Mouse (Mus musculus) hindbrain, embryonic 16.5 days (tissue): ENCODE data around the gene Snrpb2. TPM values are rescaled to one million over a fixed set of nuclear protein-coding genes. Genes with fewer than 3 reads are reported as not detected.

Experiments used
- ATAC-seq: fragments of 200-750 bp; cut with Nextera tagmentation; 2 replicates; pipeline ENCODE4 v1.8.0; 2017; ENCODE audit warnings: moderate TSS enrichment, moderate library complexity
- H3K27ac ChIP-seq: fragments of 300-500 bp; sonication (generic); 2 replicates; pipeline ENCODE4 v1.5.1; 2014; ENCODE audit warnings: low read depth, mild to moderate bottlenecking, control low read depth, low read length, moderate library complexity
- H3K27me3 ChIP-seq: fragments of 300-500 bp; sonication (generic); replicated peaks from 2 replicates; pipeline ENCODE4 v1.6.1; 2014; ENCODE audit warnings: low read length; ENCODE audit not compliant: control insufficient read depth, insufficient read depth
- H3K36me3 ChIP-seq: fragments of 300-500 bp; sonication (generic); 2 replicates; pipeline ENCODE4 v1.6.1; 2014; ENCODE audit warnings: mild to moderate bottlenecking, low read length, moderate library complexity, mixed read lengths; ENCODE audit not compliant: control insufficient read depth, insufficient read depth
- H3K4me1 ChIP-seq: fragments of 300-500 bp; sonication (generic); 2 replicates; pipeline ENCODE4 v1.6.1; 2014; ENCODE audit warnings: low read depth, low read length; ENCODE audit not compliant: control insufficient read depth, insufficient read depth
- H3K4me2 ChIP-seq: fragments of 300-500 bp; sonication (generic); 2 replicates; pipeline ENCODE4 v1.6.1; 2014; ENCODE audit warnings: mild to moderate bottlenecking, low read length, control low read depth, moderate library complexity
- H3K4me3 ChIP-seq: fragments of 300-500 bp; sonication (generic); 2 replicates; pipeline ENCODE4 v1.5.1; 2014; ENCODE audit warnings: mild to moderate bottlenecking, low read length, control low read depth, moderate library complexity
- H3K9ac ChIP-seq: fragments of 300-500 bp; sonication (generic); 2 replicates; pipeline ENCODE4 v1.6.1; 2014; ENCODE audit warnings: low read depth, mild to moderate bottlenecking, control low read depth, low read length, moderate library complexity
- H3K9me3 ChIP-seq: fragments of 300-500 bp; sonication (generic); 2 replicates; pipeline ENCODE4 v1.6.1; 2014; ENCODE audit warnings: mild to moderate bottlenecking, low read length, moderate library complexity; ENCODE audit not compliant: control insufficient read depth
- WGBS: fragments of 180-500 bp; shearing (Covaris S2); extraction: QIAGEN DNeasy Blood & Tissue Kit; methylation state at CpG from one replicate; pipeline ENCODE4 v1.1.7; 2014; 5-methylcytosine and 5-hydroxymethylcytosine counted together
- polyA plus RNA-seq: library from polyadenylated mRNA; unstranded; fragments of >200 nt; fragmentation: Nextera tagmentation; extraction: Ambion mirVana; gene quantifications from 2 replicates; pipeline ENCODE4 v1.2.1, GENCODE M21; 2015

The Snrpb2 gene
- polyA plus RNA-seq, 1 experiment from 2014 or later = 38.6 TPM

DNA sequence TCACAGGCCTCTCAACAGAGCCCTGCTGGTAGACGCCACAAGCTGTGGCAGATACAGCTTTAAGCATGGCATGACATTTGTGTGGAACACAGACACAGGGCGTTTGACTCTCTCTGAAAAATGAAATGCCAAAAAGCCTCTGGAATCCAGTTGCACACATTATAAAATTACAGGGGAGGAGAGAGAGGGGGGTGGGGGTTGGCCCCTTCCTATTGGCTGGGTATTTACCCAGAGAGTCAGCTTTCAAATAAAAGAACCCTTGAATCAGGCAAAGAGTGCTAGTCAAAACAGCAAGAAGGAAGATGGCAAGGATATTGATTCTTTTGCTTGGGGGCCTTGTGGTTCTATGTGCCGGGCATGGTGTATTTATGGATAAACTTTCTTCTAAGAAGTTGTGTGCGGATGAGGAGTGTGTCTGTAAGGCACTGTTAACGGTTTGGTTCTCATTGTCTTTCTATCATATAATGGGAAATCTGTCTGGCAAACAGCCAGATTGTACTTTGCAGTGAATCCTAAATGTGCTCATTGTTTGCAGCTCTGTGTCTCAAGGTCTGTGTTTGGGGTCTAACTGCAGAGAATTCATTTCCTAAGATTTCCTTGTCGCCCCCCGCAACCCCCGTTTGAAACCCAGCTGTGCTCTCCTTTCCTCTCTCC, 15.5 kb downstream of the Snrpb2 start, which contains the start of gene Otor:
Gene Otor (plus strand): TSS at position 276 of the 654 bp plus-strand sequence.
- ATAC-seq = no peak
- 55% methylated on average over 8 of the region's 8 CpGs for WGBS
- H3K4me3 ChIP-seq = no peak within 1 kb of the TSS
- H3K36me3 ChIP-seq = no peaks in the 10 kb centered on the region
- no peaks in the 10 kb centered on the region for H3K4me1 ChIP-seq
- no peaks in the 10 kb centered on the region for H3K9me3 ChIP-seq
- H3K9ac ChIP-seq = no peak within 1 kb of the TSS
- H3K27me3 ChIP-seq = no peaks in the 10 kb centered on the region
- H3K27ac ChIP-seq = no peak within 1 kb of the TSS
- no peak within 1 kb of the TSS for H3K4me2 ChIP-seq

- H3K4me3 ChIP-seq = no peak overlapping the region
- H3K36me3 ChIP-seq = no peaks in the 10 kb centered on the region
- no peak overlapping the region for H3K4me2 ChIP-seq
- no peaks in the 10 kb centered on the region for H3K4me1 ChIP-seq
- no peak overlapping the region for H3K9ac ChIP-seq
- H3K27me3 ChIP-seq = no peaks in the 10 kb centered on the region
- ATAC-seq = no peak
- no peaks in the 10 kb centered on the region for H3K9me3 ChIP-seq
- WGBS = 80% methylated on average over 3 of the region's 3 CpGs
- no peak overlapping the region for H3K27ac ChIP-seq
Observed at GRCm38 (mm10) chr2:143081693-143082092, 18.9 kb downstream of the Snrpb2 start.

GRCm38 (mm10) chr2:143084852-143085397, 22.1 kb downstream of the Snrpb2 start:
- no peak overlapping the region for H3K9ac ChIP-seq
- H3K27me3 ChIP-seq = no peaks in the 10 kb centered on the region
- no peaks in the 10 kb centered on the region for H3K9me3 ChIP-seq
- no peak overlapping the region for H3K27ac ChIP-seq
- WGBS = 58% methylated on average over 2 of the region's 2 CpGs
- ATAC-seq = no peak
- no peaks in the 10 kb centered on the region for H3K36me3 ChIP-seq
- no peak overlapping the region for H3K4me2 ChIP-seq
- no peaks in the 10 kb centered on the region for H3K4me1 ChIP-seq
- H3K4me3 ChIP-seq = no peak overlapping the region

DNA sequence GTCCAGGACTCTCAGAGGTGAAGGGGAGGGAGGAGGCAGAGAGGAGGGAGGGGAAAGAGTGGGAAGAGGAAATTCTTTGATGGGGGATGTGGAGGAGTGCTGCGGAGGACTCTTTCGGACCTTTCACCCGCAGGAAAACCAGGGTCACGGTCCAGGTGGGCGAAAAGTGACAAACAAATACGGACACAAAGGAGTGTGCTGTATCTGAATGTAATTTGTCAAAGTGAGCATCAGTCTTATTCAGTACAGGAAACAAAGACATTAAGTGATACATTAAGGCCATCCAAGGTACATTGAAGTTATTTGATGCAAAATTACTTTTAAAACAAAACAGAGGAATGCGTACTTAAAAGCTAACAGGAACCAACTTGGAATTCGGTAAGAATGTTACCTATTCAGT, 27.0 kb downstream of the Snrpb2 start:
- no peak overlapping the region for H3K9ac ChIP-seq
- 87% methylated on average over 8 of the region's 8 CpGs for WGBS
- H3K36me3 ChIP-seq = no peaks in the 10 kb centered on the region
- H3K27ac ChIP-seq = no peak overlapping the region
- no peak overlapping the region for H3K4me3 ChIP-seq
- no peak for ATAC-seq
- no peaks in the 10 kb centered on the region for H3K4me1 ChIP-seq
- no peaks in the 10 kb centered on the region for H3K27me3 ChIP-seq
- no peaks in the 10 kb centered on the region for H3K9me3 ChIP-seq
- no peak overlapping the region for H3K4me2 ChIP-seq

- no peak overlapping the region for H3K27ac ChIP-seq
- no peaks in the 10 kb centered on the region for H3K36me3 ChIP-seq
- no peaks in the 10 kb centered on the region for H3K27me3 ChIP-seq
- no peaks in the 10 kb centered on the region for H3K9me3 ChIP-seq
- H3K4me3 ChIP-seq = no peak overlapping the region
- H3K4me1 ChIP-seq = no peaks in the 10 kb centered on the region
- ATAC-seq = peak; percentile 96
- no peak overlapping the region for H3K4me2 ChIP-seq
- WGBS = 31% methylated on average over 6 of the region's 6 CpGs
- no peak overlapping the region for H3K9ac ChIP-seq
Observed at GRCm38 (mm10) chr2:143093726-143094125, 30.9 kb downstream of the Snrpb2 start.

DNA sequence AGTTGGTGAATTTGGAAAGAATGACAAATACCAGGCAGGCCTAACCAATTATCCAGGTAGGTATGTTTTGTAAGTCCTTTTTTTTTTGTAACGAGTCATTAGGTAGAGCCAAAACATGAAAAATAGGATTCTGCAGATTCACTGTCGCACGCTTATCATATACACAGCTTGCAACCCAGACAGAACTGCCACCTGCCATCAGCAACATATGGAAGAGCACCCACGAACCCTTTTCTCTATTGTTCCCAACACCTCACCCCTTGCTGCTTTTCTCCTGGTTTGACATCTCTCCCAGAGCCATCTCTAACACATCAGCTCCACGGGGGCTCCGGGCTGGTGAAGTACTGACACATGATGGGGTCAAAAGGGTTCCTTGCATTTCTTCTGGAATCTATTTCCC, 31.9 kb downstream of the Snrpb2 start:
- H3K27ac ChIP-seq = no peak overlapping the region
- H3K27me3 ChIP-seq = no peaks in the 10 kb centered on the region
- no peak overlapping the region for H3K9ac ChIP-seq
- 65% methylated on average over 6 of the region's 6 CpGs for WGBS
- no peaks in the 10 kb centered on the region for H3K9me3 ChIP-seq
- no peak overlapping the region for H3K4me2 ChIP-seq
- no peak for ATAC-seq
- H3K4me3 ChIP-seq = no peak overlapping the region
- H3K4me1 ChIP-seq = no peaks in the 10 kb centered on the region
- no peaks in the 10 kb centered on the region for H3K36me3 ChIP-seq

GRCm38 (mm10) chr2:143097170-143097569, 34.3 kb downstream of the Snrpb2 start:
- Histone ChIP-seq H3K4me3 (no peak overlapping the region), H3K27me3 (no peaks in the 10 kb centered on the region), H3K9ac (no peak overlapping the region), H3K4me2 (no peak overlapping the region), H3K9me3 (no peaks in the 10 kb centered on the region), H3K36me3 (no peaks in the 10 kb centered on the region), H3K4me1 (no peaks in the 10 kb centered on the region), H3K27ac (no peak overlapping the region)
- ATAC-seq = no peak
- 94% methylated on average over 1 of the region's 1 CpGs for WGBS

DNA sequence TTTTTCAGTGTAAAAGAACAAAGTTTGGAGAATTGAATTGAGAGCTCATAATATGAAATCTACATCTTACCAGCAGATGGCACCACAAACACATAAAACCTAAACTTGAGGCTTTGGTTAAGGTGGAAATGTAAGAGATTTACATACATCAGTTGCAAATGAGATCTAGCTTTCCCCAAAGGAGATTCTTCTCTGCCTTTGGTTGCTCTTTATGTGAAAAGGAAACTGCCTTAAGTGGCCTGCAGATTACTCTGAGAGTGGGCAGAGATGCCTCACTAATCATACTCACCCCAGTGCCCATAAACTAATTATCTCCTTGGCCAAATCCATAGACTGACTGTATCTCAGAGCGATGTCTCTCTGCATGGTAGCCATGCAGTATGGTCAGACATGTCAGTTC, 51.0 kb downstream of the Snrpb2 start:
- Histone ChIP-seq H3K9ac (no peak overlapping the region), H3K36me3 (no peaks in the 10 kb centered on the region), H3K4me1 (peaks cover 3% of the 10 kb centered on the region; the same call in 1 of the 2 replicates), H3K27ac (no peak overlapping the region), H3K4me3 (no peak overlapping the region), H3K27me3 (no peaks in the 10 kb centered on the region), H3K9me3 (no peaks in the 10 kb centered on the region), H3K4me2 (no peak overlapping the region)
- ATAC-seq = peak; percentile 74
- WGBS = 70% methylated on average over 1 of the region's 1 CpGs

GRCm38 (mm10) chr2:143114716-143115115, 51.9 kb downstream of the Snrpb2 start:
- WGBS = 67% methylated on average over 4 of the region's 4 CpGs
- Histone ChIP-seq H3K4me2 (no peak overlapping the region), H3K4me3 (no peak overlapping the region), H3K9me3 (no peaks in the 10 kb centered on the region), H3K27ac (no peak overlapping the region), H3K36me3 (no peaks in the 10 kb centered on the region), H3K9ac (no peak overlapping the region), H3K27me3 (no peaks in the 10 kb centered on the region), H3K4me1 (peaks cover 3% of the 10 kb centered on the region; the same call in 1 of the 2 replicates)
- ATAC-seq = no peak
